Mouse (Mus musculus) layer of hippocampus, postnatal 14 days (tissue): Measurements from ENCODE around the gene Cmtm7. TPM values are rescaled to one million over a fixed set of nuclear protein-coding genes. Genes with fewer than 3 reads are reported as not detected.

ENCODE experiments used
- DNase-seq, 2 experiments: peaks; one replicate each; pipeline ENCODE4 v3.0.0; 2021 to 2022; ENCODE audit warnings: low spot score in 2 of 2, mixed read lengths in 1 of 2
- long read RNA-seq, 2 experiments: library from polyadenylated mRNA; stranded (forward); transcript quantifications; one replicate each; pipeline ENCODE4 v2.0.0; 2021
- total RNA-seq, 2 experiments: library from RNA; stranded (reverse); gene quantifications; 2 replicates each; pipeline ENCODE4 v1.2.3; 2021

Cmtm7 gene
- 1 to 10 TPM; 7.4 to 8.3 TPM for total RNA-seq
- long read RNA-seq, experiment 1, partial matches to known transcripts, result 0 of 2 reads
- long read RNA-seq, experiment 1, other reads (novel, unspliced or antisense), result 0 of 2 reads
- long read RNA-seq, experiment 2, partial matches to known transcripts, result 0 of 2 reads
- long read RNA-seq, experiment 2, other reads (novel, unspliced or antisense), result 0 of 2 reads

GRCm38 (mm10) chr9:114781526-114782212 is at the start of gene Cmtm7:
TSS of gene Cmtm7 (minus strand) at chr9:114781856.
- peak in 1 of 2 experiments; percentile 26 for DNase-seq

GRCm38 (mm10) chr9:114830351-114830750 is 48.7 kb upstream of the Cmtm7 start:
- DNase-seq, result no peak

GRCm38 (mm10) chr9:114829669-114830068 is 48.0 kb upstream of the Cmtm7 start:
- DNase-seq, result no peak

- no peak for DNase-seq
These were observed 46.7 kb upstream of the Cmtm7 start for GRCm38 (mm10) chr9:114828377-114828776.

- no peak for DNase-seq
These were observed 45.7 kb upstream of the Cmtm7 start for GRCm38 (mm10) chr9:114827242-114827852.

- DNase-seq, result no peak
These were observed 42.5 kb upstream of the Cmtm7 start for GRCm38 (mm10) chr9:114824166-114824565.

- no peak for DNase-seq
These were observed 40.1 kb upstream of the Cmtm7 start for GRCm38 (mm10) chr9:114821548-114822289.

- DNase-seq, result no peak
These were observed 37.3 kb upstream of the Cmtm7 start for GRCm38 (mm10) chr9:114818918-114819317.

- no peak for DNase-seq
These were observed 35.4 kb upstream of the Cmtm7 start for GRCm38 (mm10) chr9:114817012-114817411.

GRCm38 (mm10) chr9:114816121-114816520 is 34.5 kb upstream of the Cmtm7 start:
- DNase-seq, result no peak

GRCm38 (mm10) chr9:114815315-114815714 is 33.7 kb upstream of the Cmtm7 start:
- DNase-seq, result no peak

GRCm38 (mm10) chr9:114812001-114812400 is 30.3 kb upstream of the Cmtm7 start:
- no peak for DNase-seq

- DNase-seq, result no peak
These were observed 29.2 kb upstream of the Cmtm7 start for GRCm38 (mm10) chr9:114810837-114811236.

- DNase-seq, result no peak
These were observed 27.0 kb upstream of the Cmtm7 start for GRCm38 (mm10) chr9:114808671-114809070.

- no peak for DNase-seq
These were observed 25.6 kb upstream of the Cmtm7 start for GRCm38 (mm10) chr9:114807261-114807660.

- DNase-seq, result peak; percentile 59 to 82
These were observed 23.6 kb upstream of the Cmtm7 start for GRCm38 (mm10) chr9:114805151-114805671.

GRCm38 (mm10) chr9:114802191-114802590 is 20.5 kb upstream of the Cmtm7 start:
- no peak for DNase-seq

GRCm38 (mm10) chr9:114801301-114801700 is 19.6 kb upstream of the Cmtm7 start:
- DNase-seq, result no peak

GRCm38 (mm10) chr9:114799498-114800107 is 17.9 kb upstream of the Cmtm7 start:
- no peak for DNase-seq

GRCm38 (mm10) chr9:114798845-114799244 is 17.2 kb upstream of the Cmtm7 start:
- DNase-seq, result no peak
